Mouse (Mus musculus): ENCODE results near the gene Slc6a18.

The Slc6a18 gene

GRCm38 (mm10) chr13:73684412-73684811 is 6.6 kb upstream of the Slc6a18 start:
- no peak for DNase-seq

GRCm38 (mm10) chr13:73683682-73684081 is 5.9 kb upstream of the Slc6a18 start:
- DNase-seq, result no peak

- DNase-seq, result no peak
Measured at GRCm38 (mm10) chr13:73682226-73682625, 4.4 kb upstream of the Slc6a18 start.

GRCm38 (mm10) chr13:73680394-73680793 is 2.6 kb upstream of the Slc6a18 start:
- no peak for DNase-seq

GRCm38 (mm10) chr13:73679311-73679710 is 1.5 kb upstream of the Slc6a18 start:
- DNase-seq, result no peak

- no peak for DNase-seq
Measured at GRCm38 (mm10) chr13:73675161-73675560, 2.7 kb downstream of the Slc6a18 start.

- DNase-seq, result no peak
Measured at GRCm38 (mm10) chr13:73660163-73660695, 17.6 kb downstream of the Slc6a18 start.

- no peak for DNase-seq
Measured at GRCm38 (mm10) chr13:73658953-73659352, 18.9 kb downstream of the Slc6a18 start.

GRCm38 (mm10) chr13:73654976-73655375 is 22.8 kb downstream of the Slc6a18 start:
- no peak for DNase-seq

GRCm38 (mm10) chr13:73653266-73653665 is 24.6 kb downstream of the Slc6a18 start:
- DNase-seq, result no peak

- DNase-seq, result peak; percentile 61
Measured at GRCm38 (mm10) chr13:73646397-73647087, 31.3 kb downstream of the Slc6a18 start.

- no peak for DNase-seq
Measured at GRCm38 (mm10) chr13:73641296-73641695, 36.5 kb downstream of the Slc6a18 start.

- no peak for DNase-seq
Measured at GRCm38 (mm10) chr13:73637826-73638225, 40.0 kb downstream of the Slc6a18 start.

- DNase-seq, result no peak
Measured at GRCm38 (mm10) chr13:73631837-73632236, 46.0 kb downstream of the Slc6a18 start.

GRCm38 (mm10) chr13:73628586-73629113 is 49.2 kb downstream of the Slc6a18 start:
- DNase-seq, result no peak

- DNase-seq, result peak; percentile 69
Measured at GRCm38 (mm10) chr13:73626745-73627549, 50.9 kb downstream of the Slc6a18 start, which contains the start of gene Tert. Tert (plus strand) TSS chr13:73626911.

- no peak for DNase-seq
Measured at GRCm38 (mm10) chr13:73626410-73626744, 51.4 kb downstream of the Slc6a18 start.

GRCm38 (mm10) chr13:73620637-73621036 is 57.2 kb downstream of the Slc6a18 start:
- no peak for DNase-seq

GRCm38 (mm10) chr13:73618406-73618805 is 59.4 kb downstream of the Slc6a18 start:
- no peak for DNase-seq

Measured in retina, postnatal 1 day (tissue).